14 mouse cellular contexts compared by ENCODE assay signal in genomic region chr17:48019585-48019984, GRCm38 (mm10). TPM values are rescaled to one million over a fixed set of nuclear protein-coding genes. Genes with fewer than 3 reads are reported as not detected.
A peak's percentile ranks its signal among the peaks of the same experiment; 100 is the strongest.
DNase-seq lines count a peak whose midpoint lies in the region; ATAC-seq and TF ChIP-seq lines count a peak whose summit lies in the region.
"Had no signal": no experiment of that assay in that cellular context is flagged by ENCODE, and none has a peak within 500 bp of the region (broad histone marks: within the 10 kb centered on the region; RNA-seq: fewer than 3 reads in every experiment).

No protein-coding gene starts in this region.

- TF ChIP-seq CTCF in lung, postnatal 0 days (IDR thresholded peaks at IDR 0.05), result no peak

- 0 out of 2 replicates have a peak, but pooled peaks have one; percentile 27 for ATAC-seq in hindbrain, embryonic 12.5 days (ENCODE audit: low FRiP score)
- no peak for ATAC-seq in hindbrain, embryonic 11.5 days (ENCODE audit: low FRiP score)
- ATAC-seq in lung, postnatal 0 days, result peak; percentile 86
- ATAC-seq in cerebellum, adult (ENCODE audit: insufficient number of reproducible peaks, low FRiP score, low TSS enrichment), result no peak
- ATAC-seq: forebrain, postnatal 0 days had no signal

- no peak for TF ChIP-seq EP300 in lung, postnatal 0 days (IDR thresholded peaks at IDR 0.05)

- no peak overlapping the region for H3K9ac ChIP-seq in hindbrain, embryonic 12.5 days
- H3K9ac ChIP-seq in hindbrain, embryonic 11.5 days (ENCODE audit: low read depth, low read length), result no peak overlapping the region
- H3K9ac ChIP-seq in lung, postnatal 0 days (replicated peaks; ENCODE audit: low read depth), result no peak overlapping the region
- H3K9ac ChIP-seq: forebrain, postnatal 0 days; hindbrain, embryonic 14.5 days had no signal

- H3K27me3 ChIP-seq in hindbrain, embryonic 12.5 days, result peaks cover 18% of the 10 kb centered on the region
- no peaks in the 10 kb centered on the region for H3K27me3 ChIP-seq in hindbrain, embryonic 11.5 days (ENCODE audit: control insufficient read depth, insufficient read depth, low read length)
- peaks cover 50% of the 10 kb centered on the region for H3K27me3 ChIP-seq in embryonic facial prominence, embryonic 10.5 days (replicated peaks; ENCODE audit: low read depth, poor library complexity, severe bottlenecking)
- H3K27me3 ChIP-seq in lung, postnatal 0 days (replicated peaks; ENCODE audit: insufficient read depth, low read length), result no peaks in the 10 kb centered on the region

- DNase-seq in hindbrain, embryonic 11.5 days (ENCODE audit: low spot score), result no peak
- DNase-seq in embryonic facial prominence, embryonic 10.5 days (ENCODE audit: low spot score), result peak; percentile 46
- peak; percentile 68 for DNase-seq in liver
- peak; percentile 59 for DNase-seq in lung, postnatal 0 days (ENCODE audit: low spot score)
- DNase-seq in left cerebral cortex, adult 11 months (ENCODE audit: low spot score), result no peak
- no peak for DNase-seq in right cerebral cortex, postnatal 36 days (ENCODE audit: low spot score in 2 of 2)
- DNase-seq: cerebellum, adult 9-11 months; forebrain, postnatal 0 days; retina, postnatal 1 day; thymus, postnatal 4 days had no signal

- H3K36me3 ChIP-seq in hindbrain, embryonic 12.5 days, result no peaks in the 10 kb centered on the region
- H3K36me3 ChIP-seq in hindbrain, embryonic 11.5 days (ENCODE audit: control insufficient read depth, insufficient read depth, low read length), result no peaks in the 10 kb centered on the region
- H3K36me3 ChIP-seq in embryonic facial prominence, embryonic 10.5 days (replicated peaks), result no peaks in the 10 kb centered on the region
- H3K36me3 ChIP-seq in lung, postnatal 0 days (ENCODE audit: insufficient read depth, low read length), result no peaks in the 10 kb centered on the region

- peaks cover 22% of the 10 kb centered on the region for H3K4me1 ChIP-seq in hindbrain, embryonic 12.5 days
- H3K4me1 ChIP-seq in hindbrain, embryonic 11.5 days (replicated peaks; ENCODE audit: control insufficient read depth, insufficient read depth, low read length), result peaks cover 4% of the 10 kb centered on the region; the same call in 1 of the 2 replicates
- peaks cover 44% of the 10 kb centered on the region for H3K4me1 ChIP-seq in embryonic facial prominence, embryonic 10.5 days
- H3K4me1 ChIP-seq in lung, postnatal 0 days (ENCODE audit: insufficient read depth, low read depth, low read length), result no peaks in the 10 kb centered on the region

- no peak overlapping the region for H3K4me2 ChIP-seq in hindbrain, embryonic 12.5 days (replicated peaks)
- H3K4me2 ChIP-seq in hindbrain, embryonic 11.5 days (replicated peaks; ENCODE audit: low read depth, low read length), result no peak overlapping the region
- no peak overlapping the region for H3K4me2 ChIP-seq in lung, postnatal 0 days (replicated peaks; ENCODE audit: low read depth, low read length)
- H3K4me2 ChIP-seq: hindbrain, embryonic 14.5 days had no signal

- no peak overlapping the region for H3K4me3 ChIP-seq in hindbrain, embryonic 12.5 days
- H3K4me3 ChIP-seq in hindbrain, embryonic 11.5 days (ENCODE audit: low read depth, low read length), result no peak overlapping the region
- H3K4me3 ChIP-seq in embryonic facial prominence, embryonic 10.5 days, result no peak overlapping the region
- H3K4me3 ChIP-seq in lung, postnatal 0 days (ENCODE audit: low read depth, low read length), result no peak overlapping the region

- H3K9me3 ChIP-seq in hindbrain, embryonic 12.5 days (replicated peaks), result no peaks in the 10 kb centered on the region
- H3K9me3 ChIP-seq in hindbrain, embryonic 11.5 days (ENCODE audit: control insufficient read depth, low read length), result no peaks in the 10 kb centered on the region
- H3K9me3 ChIP-seq in embryonic facial prominence, embryonic 10.5 days, result no peaks in the 10 kb centered on the region
- H3K9me3 ChIP-seq in lung, postnatal 0 days (ENCODE audit: low read length), result no peaks in the 10 kb centered on the region

- WGBS in hindbrain, embryonic 12.5 days, result 30% methylated on average over 2 of the region's 2 CpGs
- WGBS in hindbrain, embryonic 11.5 days, result 23% methylated on average over 2 of the region's 2 CpGs
- WGBS in embryonic facial prominence, embryonic 10.5 days, result 48% methylated on average over 2 of the region's 2 CpGs
- WGBS in lung, postnatal 0 days, result 6% methylated on average over 2 of the region's 2 CpGs

- no peak overlapping the region for H3K27ac ChIP-seq in hindbrain, embryonic 12.5 days
- no peak overlapping the region for H3K27ac ChIP-seq in hindbrain, embryonic 11.5 days (ENCODE audit: low read depth, low read length)
- peak overlapping the region; percentile 57; the same call in 1 of the 2 replicates for H3K27ac ChIP-seq in embryonic facial prominence, embryonic 10.5 days (replicated peaks)
- no peak overlapping the region for H3K27ac ChIP-seq in lung, postnatal 0 days (ENCODE audit: low read length)
- H3K27ac ChIP-seq: hindbrain, embryonic 14.5 days had no signal

RNA-seq across cellular contexts. Expression of gene 1700122O11Rik, which starts 18.5 kb away (rescaled TPM):
- not detected in 2 replicates for polyA plus RNA-seq in hindbrain, embryonic 12.5 days (2016; fragmentation: Nextera tagmentation; extraction: Ambion mirVana)
- not detected in 2 replicates for polyA plus RNA-seq in hindbrain, embryonic 11.5 days (2014; fragmentation: Nextera tagmentation; extraction: Ambion mirVana)
- not detected in 2 replicates for polyA plus RNA-seq in embryonic facial prominence, embryonic 10.5 days (2016; fragmentation: Nextera tagmentation; extraction: Ambion mirVana)
- not detected in 2 replicates for polyA plus RNA-seq in lung, postnatal 0 days (2015; fragmentation: Nextera tagmentation; extraction: Ambion mirVana)
- polyA plus RNA-seq: embryonic facial prominence, embryonic 14.5 days; forebrain, postnatal 0 days; hindbrain, embryonic 14.5 days had no signal

Comparison
In these comparisons a context has a peak if more than half of its experiments do, and no peak if none do; other contexts are left out.
1. ATAC-seq: peak in hindbrain, embryonic 12.5 days (single experiment) and lung, postnatal 0 days (single experiment); none in hindbrain, embryonic 11.5 days (single experiment) and cerebellum, adult (single experiment).
2. DNase-seq: peak in embryonic facial prominence, embryonic 10.5 days (single experiment), liver (single experiment) and lung, postnatal 0 days (single experiment); none in hindbrain, embryonic 11.5 days (single experiment), left cerebral cortex, adult 11 months (single experiment) and right cerebral cortex, postnatal 36 days (0 of 2).